Mouse (Mus musculus) yolk sac, embryonic 10.5 days (tissue): ENCODE measurements at regions not wholly inside any gene's neighbourhood (a gene's known extent, or its start where the extent isn't known, plus 50 kb on each side); places are given as distances from the start of the nearest gene placed in this dataset.
"Not testable (repeated sequence)": the region's sequence is repeated elsewhere in the genome, so short reads cannot be mapped to it uniquely, and the experiment has no call there.

Experiments used
- DNase-seq: peaks from one replicate; pipeline ENCODE4 v3.0.0-alpha.2; 2017; ENCODE audit warnings: low spot score

- no peak for DNase-seq
Measured at GRCm38 (mm10) chrX:93888480-93888879, 56.5 kb upstream of the Pdk3 start.

DNA sequence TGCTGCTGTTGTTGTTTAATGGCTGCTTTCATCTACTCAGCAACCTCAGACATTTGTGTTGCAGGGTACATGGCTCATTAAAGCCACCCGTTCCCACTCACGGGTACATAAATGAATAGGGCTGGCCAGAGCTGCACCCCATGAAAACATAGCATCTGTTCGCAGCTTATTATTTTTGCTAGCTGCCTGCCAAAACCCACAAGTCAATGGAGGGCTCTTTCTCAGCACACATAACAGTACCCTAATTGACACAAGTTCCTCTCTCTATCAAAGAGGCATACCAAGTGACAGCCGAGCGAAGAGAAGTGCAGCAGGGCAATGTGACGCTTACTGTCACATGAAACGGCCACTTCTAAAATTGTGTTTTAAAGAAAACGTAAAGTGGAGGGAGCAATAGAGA, 57.0 kb upstream of the Pdk3 start:
- DNase-seq = no peak

DNA sequence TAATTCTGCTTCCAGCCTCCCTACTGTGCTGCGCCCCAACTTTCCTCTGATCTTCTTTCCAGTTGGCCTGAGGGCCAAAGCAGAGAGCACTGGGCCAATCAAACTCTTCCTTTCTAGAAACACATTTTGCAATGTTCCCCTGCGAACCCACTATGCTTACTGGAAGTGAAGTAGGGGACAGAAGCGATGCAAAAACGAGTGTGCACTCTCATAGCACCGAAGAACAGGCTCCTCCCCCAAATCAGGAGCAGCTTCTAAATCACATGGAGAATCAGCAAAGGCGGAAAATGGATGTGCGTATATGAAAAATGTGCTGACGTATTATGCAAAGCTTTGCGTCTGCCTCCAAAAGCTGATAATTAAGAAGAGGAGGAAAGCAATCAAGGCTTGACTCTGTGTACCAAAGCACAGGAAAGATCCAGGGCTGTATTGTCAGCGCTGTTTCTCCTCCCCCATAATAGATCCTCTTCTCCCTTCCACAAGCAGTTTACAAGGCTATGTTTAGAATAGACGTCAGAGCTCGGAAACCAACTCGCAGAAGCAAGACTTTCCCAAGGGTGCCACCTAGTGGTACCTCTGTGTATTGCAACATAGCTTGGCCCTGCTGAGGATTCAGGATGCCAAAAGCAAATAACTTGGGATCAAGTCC, 57.5 kb upstream of the Pdk3 start:
- peak; percentile 37 for DNase-seq

DNA sequence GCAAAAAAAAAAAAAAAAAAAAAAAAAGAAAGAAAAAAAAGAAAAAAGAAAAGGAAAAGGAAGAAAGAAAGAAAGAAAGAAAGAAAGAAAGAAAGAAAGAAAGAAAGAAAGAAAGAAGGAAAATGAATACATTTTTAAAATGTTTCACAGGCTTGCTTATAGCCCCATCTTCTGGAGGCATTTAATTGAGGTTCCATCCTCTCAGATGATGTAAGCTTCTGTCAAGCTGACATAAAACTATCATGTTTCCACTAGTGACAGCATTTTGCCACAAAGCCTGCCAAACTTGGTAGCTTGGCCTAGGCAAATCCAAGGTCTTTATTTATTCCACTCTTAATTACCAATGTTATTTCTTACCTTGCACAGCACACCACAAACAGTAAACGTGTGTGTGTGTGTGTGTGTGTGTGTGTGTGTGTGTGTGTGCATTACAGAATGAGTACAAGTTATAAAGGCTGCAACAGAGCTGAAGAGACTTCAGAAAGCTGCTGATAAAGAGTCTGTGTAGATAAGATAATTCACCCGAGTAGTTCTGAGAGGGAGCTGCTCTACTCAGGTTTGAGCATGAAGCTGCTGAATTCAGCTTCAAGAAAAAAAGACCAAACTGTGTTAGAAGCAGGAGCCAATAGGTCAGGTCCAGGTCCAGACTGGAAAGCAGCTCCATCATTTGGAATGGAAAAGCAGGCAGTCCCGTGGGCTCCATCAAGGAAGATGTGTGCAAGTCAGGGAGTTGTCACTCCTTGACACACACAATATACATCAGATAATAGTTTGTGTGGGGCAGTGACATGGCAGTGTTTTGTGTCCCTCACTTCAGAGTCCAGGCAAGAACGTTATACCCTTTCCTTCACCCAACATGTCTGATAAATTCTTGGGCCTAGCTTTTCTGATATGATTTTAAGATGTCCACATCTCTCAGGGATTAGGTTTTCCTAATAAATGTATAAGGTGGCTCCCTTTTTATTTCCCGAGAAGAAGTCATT, 65.1 kb upstream of the Pdk3 start:
- DNase-seq = no peak

GRCm38 (mm10) chrX:93903209-93903608, 65.2 kb upstream of the AU015836 start:
- DNase-seq = no peak

- no peak for DNase-seq
Measured at GRCm38 (mm10) chrX:93905531-93905930, 62.9 kb upstream of the AU015836 start.

GRCm38 (mm10) chrX:93911087-93911840, 57.2 kb upstream of the AU015836 start:
- peak; percentile 61 for DNase-seq

GRCm38 (mm10) chrX:93915548-93915947, 52.9 kb upstream of the AU015836 start:
- no peak for DNase-seq

GRCm38 (mm10) chrX:93917367-93917766, 51.1 kb upstream of the AU015836 start:
- DNase-seq = not testable (repeated sequence)
